Mouse (Mus musculus) embryonic fibroblast, embryonic 13.5 days (primary cell): ENCODE measurements around the gene Pdk3. TPM values are rescaled to one million over a fixed set of nuclear protein-coding genes. Genes with fewer than 3 reads are reported as not detected.

ENCODE experiments used
- H3K27ac ChIP-seq: 2 replicates; pipeline ENCODE4 v1.5.1; 2012; ENCODE audit warnings: low read length, control low read depth, inconsistent platforms; ENCODE audit not compliant: insufficient read depth
- H3K4me1 ChIP-seq: 2 replicates; pipeline ENCODE4 v1.6.1; 2011; ENCODE audit warnings: low read length; ENCODE audit not compliant: control insufficient read depth, insufficient read depth
- H3K4me3 ChIP-seq: 2 replicates; pipeline ENCODE4 v1.5.1; 2011; ENCODE audit warnings: mild to moderate bottlenecking, control low read depth, low read length; ENCODE audit not compliant: insufficient read depth
- CTCF ChIP-seq: IDR thresholded peaks from 2 replicates; pipeline ENCODE4 v1.5.1; 2011; ENCODE audit warnings: mild to moderate bottlenecking, control low read depth, low read length, moderate library complexity, borderline replicate concordance; ENCODE audit not compliant: insufficient read depth
- POLR2A ChIP-seq: IDR thresholded peaks from 2 replicates; pipeline ENCODE4 v1.6.1; 2011; ENCODE audit warnings: low read depth, mild to moderate bottlenecking, control low read depth, low read length, moderate library complexity
- polyA plus RNA-seq: library from polyadenylated mRNA; stranded (reverse); fragments of >200 nt; gene quantifications from 2 replicates; pipeline ENCODE4 v1.2.4, GENCODE M21; 2011; ENCODE audit warnings: low read depth; ENCODE audit not compliant: missing spikeins, insufficient read length

Pdk3 gene
- polyA plus RNA-seq, 1 experiment: 82.6 TPM

DNA sequence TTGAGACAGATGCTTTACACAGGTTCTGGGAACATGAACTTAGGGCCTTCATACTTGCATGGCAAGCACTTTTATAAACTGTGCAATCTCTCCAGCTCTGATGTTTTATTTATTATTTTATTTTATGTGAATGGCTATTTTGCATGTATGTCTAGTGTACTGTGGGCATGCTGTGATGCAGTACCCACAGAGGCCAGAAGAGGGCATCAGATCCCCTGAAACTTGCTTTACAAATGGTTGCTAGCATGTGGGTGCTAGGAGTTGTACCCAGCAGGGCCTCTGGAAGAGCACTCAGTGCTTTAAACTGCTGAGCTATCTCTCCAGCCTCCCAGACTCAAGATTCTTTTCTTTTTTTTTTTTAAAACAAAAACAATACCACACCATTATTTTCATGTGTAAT, 38.8 kb downstream of the Pdk3 start:
- Histone ChIP-seq H3K4me1 (no peaks in the 10 kb centered on the region), H3K4me3 (no peak overlapping the region), H3K27ac (no peak overlapping the region)
- no peak for TF ChIP-seq CTCF
- TF ChIP-seq POLR2A: no peak

DNA sequence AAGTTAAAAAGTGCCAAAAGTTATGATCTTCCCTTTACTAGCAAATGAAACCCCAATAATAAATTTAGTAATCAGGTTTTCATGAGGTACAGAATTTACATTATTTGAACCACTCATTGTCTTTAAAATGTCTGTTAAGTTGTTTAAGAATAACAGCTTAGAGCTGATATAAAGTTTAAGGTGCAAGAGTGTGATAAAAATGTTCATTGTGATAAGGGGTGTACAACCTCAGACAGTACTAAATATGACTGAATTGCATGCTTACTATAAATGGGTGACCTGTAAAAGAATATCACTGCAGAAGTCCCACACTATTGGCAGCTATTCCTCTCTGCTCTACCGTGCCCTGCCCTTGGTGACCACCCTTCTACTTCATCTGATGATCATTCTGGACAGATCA, 42.4 kb downstream of the Pdk3 start:
- no peak for TF ChIP-seq POLR2A
- no peak overlapping the region for H3K27ac ChIP-seq
- H3K4me1 ChIP-seq: no peaks in the 10 kb centered on the region
- no peak overlapping the region for H3K4me3 ChIP-seq

DNA sequence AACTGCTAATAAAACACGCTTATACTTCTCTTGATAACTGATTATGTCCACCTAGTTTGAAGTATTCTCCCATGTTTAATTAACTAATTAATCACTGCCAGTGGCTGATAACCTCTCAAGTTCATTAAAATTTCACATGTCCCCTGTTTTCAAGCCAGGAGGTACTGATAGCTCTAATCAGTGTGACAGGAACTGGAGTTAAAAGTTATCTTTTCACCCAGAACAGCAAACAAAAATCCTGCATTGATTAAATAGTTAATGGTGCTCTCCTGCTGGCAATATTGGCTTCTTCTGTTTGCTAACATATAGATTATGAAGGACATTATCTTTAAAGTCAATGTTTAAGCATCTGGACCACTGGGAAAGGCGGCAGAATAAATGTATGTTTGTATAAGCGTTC, 71.2 kb downstream of the Pdk3 start:
- H3K4me3 ChIP-seq: no peak overlapping the region
- H3K27ac ChIP-seq: no peak overlapping the region
- H3K4me1 ChIP-seq: peaks cover 4% of the 10 kb centered on the region
- TF ChIP-seq CTCF: no peak
- no peak for TF ChIP-seq POLR2A

DNA sequence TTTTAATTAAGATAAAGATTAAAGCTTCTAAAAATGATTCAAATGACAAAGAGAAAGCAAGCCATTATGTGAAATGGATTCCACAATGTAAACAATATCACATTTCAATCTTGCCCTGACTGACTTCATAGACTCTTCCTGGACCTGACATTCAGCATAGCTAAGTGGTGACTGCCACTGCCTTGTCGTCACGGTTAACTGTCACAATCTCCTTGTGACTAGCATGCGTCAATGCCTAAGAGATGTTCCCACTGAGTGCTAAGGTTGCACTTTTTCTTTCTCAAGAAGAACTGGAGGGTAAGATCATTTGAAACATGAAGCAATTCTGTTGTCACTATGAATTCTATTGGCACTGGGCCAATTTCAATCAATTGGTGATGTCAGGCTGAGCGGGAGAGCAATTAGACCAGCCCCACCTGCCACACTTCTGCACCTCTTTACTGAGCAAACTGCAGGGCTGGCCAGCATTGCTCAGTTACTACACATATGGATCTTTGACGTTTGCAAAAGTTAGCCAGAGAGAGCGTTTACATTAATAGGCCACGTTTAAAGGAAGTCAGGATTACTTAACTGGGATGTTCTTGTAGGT, 75.0 kb downstream of the Pdk3 start:
- H3K27ac ChIP-seq: no peak overlapping the region
- no peak overlapping the region for H3K4me3 ChIP-seq
- H3K4me1 ChIP-seq: peaks cover 4% of the 10 kb centered on the region
- TF ChIP-seq CTCF: no peak
- TF ChIP-seq POLR2A: no peak

DNA sequence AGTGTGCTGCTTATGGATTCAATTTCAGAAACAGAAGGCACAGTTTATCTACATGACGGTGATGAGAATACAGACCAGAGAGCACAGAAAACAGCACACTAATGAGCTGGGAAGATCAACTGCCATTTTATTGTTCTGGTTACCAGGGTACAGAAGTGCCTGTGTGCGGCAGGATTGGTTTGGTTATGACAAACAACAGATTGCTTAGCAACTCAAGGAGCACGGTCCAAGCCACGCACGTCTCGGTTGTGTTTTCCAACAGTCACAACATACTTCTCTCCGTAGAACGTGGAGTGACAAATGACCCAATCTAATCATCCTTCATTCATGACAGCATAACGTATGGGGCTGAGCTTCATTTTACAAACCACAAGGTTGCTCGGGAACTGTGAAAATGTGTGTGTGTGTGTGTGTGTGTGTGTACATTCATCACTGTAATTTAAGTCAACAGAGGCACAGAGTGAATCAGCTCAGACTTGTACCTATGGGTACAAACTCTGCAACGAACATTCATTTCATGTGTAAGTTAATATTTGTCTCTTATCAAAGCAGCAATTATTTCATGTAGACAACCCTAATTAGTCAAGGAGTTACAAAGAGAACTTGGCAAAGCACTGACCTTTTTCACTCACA, 76.7 kb downstream of the Pdk3 start:
- Histone ChIP-seq H3K27ac (no peak overlapping the region), H3K4me3 (no peak overlapping the region), H3K4me1 (peaks cover 4% of the 10 kb centered on the region)
- TF ChIP-seq POLR2A: no peak
- no peak for TF ChIP-seq CTCF

DNA sequence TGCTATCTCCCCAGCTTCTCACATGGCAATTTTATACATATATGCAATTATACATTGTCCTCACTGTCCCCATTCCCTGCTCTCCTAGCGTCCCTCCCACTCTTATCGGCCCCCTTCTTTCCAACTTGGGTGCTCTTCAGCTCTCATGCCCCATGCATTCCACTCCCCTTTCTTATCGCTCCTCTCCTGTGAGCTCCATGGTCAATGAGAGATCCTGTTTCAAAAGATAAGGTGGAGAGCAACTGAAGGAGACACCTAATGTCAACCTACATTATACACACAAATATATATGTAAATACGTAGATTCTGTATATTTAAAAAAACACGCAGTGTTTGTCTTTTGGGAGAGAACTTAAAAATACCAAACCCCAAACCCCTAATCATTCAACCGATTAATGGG, 81.4 kb downstream of the Pdk3 start:
- Histone ChIP-seq H3K27ac (no peak overlapping the region), H3K4me1 (no peaks in the 10 kb centered on the region), H3K4me3 (no peak overlapping the region)
- TF ChIP-seq POLR2A (no peak), CTCF (no peak)

DNA sequence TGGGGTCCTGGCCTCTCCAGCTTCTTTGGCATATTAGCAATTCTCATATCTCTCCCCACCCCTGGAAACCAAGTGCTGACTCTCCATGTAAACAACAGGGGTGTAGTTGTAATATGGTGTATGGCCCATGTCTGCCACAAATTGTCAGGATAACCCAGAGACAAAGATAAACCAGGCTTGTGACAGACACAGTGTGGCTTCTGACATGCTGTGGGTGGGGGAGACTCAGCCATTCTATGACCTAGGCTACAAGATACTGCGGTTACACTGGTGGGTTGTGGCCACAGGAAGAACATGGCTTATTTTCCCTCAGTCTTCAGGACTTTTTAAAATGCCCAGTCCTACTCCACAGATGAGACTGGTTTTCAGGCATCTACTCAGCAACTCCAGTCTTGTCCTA, 82.8 kb downstream of the Pdk3 start:
- no peak overlapping the region for H3K4me3 ChIP-seq
- no peak for TF ChIP-seq POLR2A
- TF ChIP-seq CTCF: no peak
- H3K4me1 ChIP-seq: no peaks in the 10 kb centered on the region
- no peak overlapping the region for H3K27ac ChIP-seq

DNA sequence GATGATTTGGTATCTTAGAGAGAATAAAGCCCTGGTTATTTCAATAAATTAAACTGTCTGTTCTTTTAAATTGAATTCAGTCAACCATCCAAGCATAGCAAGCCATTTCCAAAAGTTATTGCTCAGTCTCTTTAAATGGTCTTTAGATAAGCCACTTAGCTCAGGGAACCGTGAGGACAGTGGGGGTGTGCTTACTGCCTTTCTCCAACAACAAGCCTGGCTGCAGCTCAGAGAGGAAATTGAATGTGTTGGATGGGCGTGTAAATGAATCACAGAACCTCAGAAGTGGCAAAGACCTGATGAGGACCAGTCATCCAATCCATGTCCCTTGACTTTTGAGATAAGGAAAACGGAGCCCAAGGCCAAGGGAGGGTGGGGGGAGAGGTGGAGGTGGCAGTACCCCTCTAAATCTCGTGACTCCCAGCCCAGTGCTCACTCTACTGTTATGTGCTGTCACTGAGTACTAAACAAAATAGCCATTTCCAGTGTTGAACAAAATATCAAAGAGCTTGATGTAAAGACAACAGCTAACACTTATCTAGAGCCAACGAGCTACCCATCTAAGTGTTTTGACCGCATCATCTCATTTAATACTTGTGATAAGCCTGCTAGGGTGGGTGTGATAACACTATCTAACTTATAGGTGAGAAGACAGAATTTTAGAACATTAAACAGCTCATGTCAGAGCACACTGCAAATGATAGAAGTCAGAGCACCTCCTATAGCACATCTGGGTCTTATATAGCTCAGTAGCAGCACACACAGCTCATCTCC, 98.8 kb downstream of the Pdk3 start:
- H3K4me3 ChIP-seq: no peak overlapping the region
- no peak overlapping the region for H3K27ac ChIP-seq
- H3K4me1 ChIP-seq: 0 out of 2 replicates have a peak, but pooled peaks cover 2% of the 10 kb centered on the region
- TF ChIP-seq CTCF (no peak), POLR2A (no peak)

DNA sequence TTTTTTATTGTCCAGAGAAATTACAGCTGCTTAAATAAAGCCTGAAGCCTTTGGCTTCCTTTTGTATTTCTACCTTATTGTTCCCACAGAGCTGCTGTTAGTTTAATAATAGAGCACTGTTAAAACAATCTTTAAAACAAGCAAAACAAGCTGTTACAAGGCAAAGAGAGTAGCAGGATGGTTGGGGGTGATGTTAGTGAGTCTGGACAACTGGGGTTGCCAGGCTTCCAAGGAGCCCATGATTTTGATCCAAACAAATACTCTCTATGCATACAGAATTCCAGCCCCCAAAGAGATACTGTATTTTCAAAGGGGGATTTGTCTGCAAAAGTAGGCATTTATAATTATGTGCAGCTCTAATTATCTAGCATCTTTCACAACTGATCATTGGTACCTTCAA, 99.6 kb downstream of the Pdk3 start:
- Histone ChIP-seq H3K4me1 (0 out of 2 replicates have a peak, but pooled peaks cover 2% of the 10 kb centered on the region), H3K4me3 (no peak overlapping the region), H3K27ac (no peak overlapping the region)
- TF ChIP-seq CTCF: no peak
- no peak for TF ChIP-seq POLR2A

DNA sequence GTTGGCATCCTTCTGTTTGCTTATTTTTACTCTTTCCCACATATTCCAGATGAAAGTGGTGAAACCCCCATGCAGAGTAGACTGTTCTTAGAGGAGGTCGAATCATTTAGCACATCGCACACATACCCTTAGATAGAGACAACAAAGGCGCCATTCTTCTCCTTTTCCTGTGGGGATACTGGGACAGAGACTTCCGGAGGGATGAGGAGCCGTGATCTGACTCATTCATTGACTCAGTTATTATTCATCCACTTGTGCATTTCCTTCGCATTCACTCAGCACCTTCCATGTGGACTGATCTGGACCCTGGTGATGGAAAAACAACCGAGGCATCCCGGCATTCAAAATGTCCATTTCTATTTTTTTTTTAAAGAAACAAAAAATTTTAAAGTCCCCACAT, 101.1 kb downstream of the Pdk3 start:
- no peak overlapping the region for H3K27ac ChIP-seq
- TF ChIP-seq POLR2A (no peak), CTCF (no peak)
- H3K4me3 ChIP-seq: no peak overlapping the region
- H3K4me1 ChIP-seq: 0 out of 2 replicates have a peak, but pooled peaks cover 2% of the 10 kb centered on the region
